Mouse (Mus musculus) liver, embryonic 14.5 days (tissue): ENCODE data around the gene Dnah10.

Experiments
- CTCF ChIP-seq: IDR thresholded peaks from 2 replicates; pipeline ENCODE4 v1.5.1; 2016; ENCODE audit warnings: antibody characterized with exemption, low read depth, control low read depth
- EP300 ChIP-seq: IDR thresholded peaks from 2 replicates; pipeline ENCODE4 v1.6.1; 2016; ENCODE audit warnings: antibody characterized with exemption, low read depth

- TF ChIP-seq CTCF, result no peak
- no peak for TF ChIP-seq EP300
Measured at GRCm38 (mm10) chr5:124809708-124810366, 85.0 kb downstream of the Dnah10 start.
